ENCODE assay signal across 24 mouse cellular contexts in the genomic region with DNA sequence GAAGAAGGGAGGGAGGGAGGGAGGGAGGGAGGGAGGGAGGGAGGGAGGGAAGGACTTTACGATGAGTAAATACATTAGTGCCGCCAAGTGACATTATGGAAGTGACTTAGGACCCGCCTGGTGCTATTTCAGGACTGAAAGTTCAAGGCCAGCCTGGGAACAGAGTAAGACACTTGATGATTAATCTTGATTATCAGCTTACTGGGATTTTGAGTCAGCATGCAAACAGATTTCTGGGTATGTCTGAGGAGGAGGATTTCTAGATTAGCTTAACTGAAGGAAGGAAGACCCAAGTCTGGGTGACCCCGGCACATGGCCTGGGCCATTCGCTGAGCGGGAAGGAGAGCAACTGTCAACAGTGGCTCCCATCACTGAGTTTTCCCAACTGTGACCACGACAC. TPM values are rescaled to one million over a fixed set of nuclear protein-coding genes. Genes with fewer than 3 reads are reported as not detected.
DNase-seq lines count a peak whose midpoint lies in the region; ATAC-seq lines count a peak whose summit lies in the region.
"Had no signal": no experiment of that assay in that cellular context is flagged by ENCODE, and none has a peak within 500 bp of the region (broad histone marks: within the 10 kb centered on the region; RNA-seq: fewer than 3 reads in every experiment).

No protein-coding gene starts in this region.

- DNase-seq in adrenal gland, adult 8-10 months = peak; percentile 59
- DNase-seq in adrenal gland, postnatal 25 days = no peak
- DNase-seq in adrenal gland, postnatal 10 days = peak; percentile 52
- DNase-seq in adrenal gland, postnatal 36 days = peak; percentile 69 to 70
- no peak for DNase-seq in frontal cortex, postnatal 14 days (ENCODE audit: low spot score in 2 of 2)
- DNase-seq: cerebellum, adult 18-20 months; cerebellum, adult 9-10 months; cerebellum, postnatal 14 days; forebrain, postnatal 0 days; gastrocnemius, postnatal 25 days; heart, adult 18-20 months; heart, postnatal 10 days; heart, postnatal 36 days; kidney, adult 11 months had no signal

- 88% methylated on average over 7 of the region's 7 CpGs for WGBS in forebrain, embryonic 16.5 days

- no peak overlapping the region for H3K9ac ChIP-seq in forebrain, embryonic 16.5 days (replicated peaks; ENCODE audit: low read depth, low read length)
- H3K9ac ChIP-seq: forebrain, embryonic 13.5 days; forebrain, postnatal 0 days; heart, embryonic 12.5 days; heart, embryonic 15.5 days; hindbrain, embryonic 13.5 days; intestine, embryonic 15.5 days had no signal

- no peaks in the 10 kb centered on the region for H3K9me3 ChIP-seq in forebrain, embryonic 16.5 days (ENCODE audit: control insufficient read depth, low read length)
- H3K9me3 ChIP-seq: forebrain, embryonic 10.5 days; forebrain, embryonic 13.5 days; heart, embryonic 12.5 days; heart, embryonic 15.5 days; hindbrain, embryonic 10.5 days; hindbrain, embryonic 13.5 days; intestine, embryonic 15.5 days had no signal

- no peaks in the 10 kb centered on the region for H3K27me3 ChIP-seq in forebrain, embryonic 16.5 days (replicated peaks; ENCODE audit: control insufficient read depth, insufficient read depth, low read length)
- H3K27me3 ChIP-seq: forebrain, embryonic 13.5 days; heart, embryonic 12.5 days; heart, embryonic 15.5 days; intestine, embryonic 15.5 days had no signal

- H3K27ac ChIP-seq in forebrain, embryonic 16.5 days (ENCODE audit: low read length) = no peak overlapping the region
- H3K27ac ChIP-seq: forebrain, embryonic 10.5 days; forebrain, embryonic 13.5 days; heart, embryonic 15.5 days; hindbrain, embryonic 10.5 days; hindbrain, embryonic 13.5 days; intestine, embryonic 15.5 days had no signal

- no peak overlapping the region for H3K4me2 ChIP-seq in forebrain, embryonic 16.5 days (ENCODE audit: low read length)
- H3K4me2 ChIP-seq: forebrain, embryonic 13.5 days; heart, embryonic 12.5 days; heart, embryonic 15.5 days; hindbrain, embryonic 13.5 days; intestine, embryonic 15.5 days had no signal

- H3K4me3 ChIP-seq in forebrain, embryonic 16.5 days (replicated peaks; ENCODE audit: low read length) = no peak overlapping the region
- H3K4me3 ChIP-seq: forebrain, embryonic 10.5 days; forebrain, embryonic 13.5 days; heart, embryonic 12.5 days; heart, embryonic 15.5 days; hindbrain, embryonic 10.5 days; hindbrain, embryonic 13.5 days; intestine, embryonic 15.5 days had no signal

- no peak for ATAC-seq in forebrain, embryonic 16.5 days
- ATAC-seq: activated CD4-positive, CD25-positive, alpha-beta regulatory T cell, adult 4 months; forebrain, embryonic 13.5 days; forebrain, postnatal 0 days; hindbrain, embryonic 16.5 days; intestine, embryonic 15.5 days had no signal

- H3K36me3 ChIP-seq in forebrain, embryonic 16.5 days (ENCODE audit: control insufficient read depth, insufficient read depth) = no peaks in the 10 kb centered on the region
- H3K36me3 ChIP-seq: intestine, embryonic 15.5 days had no signal

- H3K4me1 ChIP-seq in forebrain, embryonic 16.5 days (replicated peaks; ENCODE audit: control insufficient read depth, insufficient read depth, low read length) = no peaks in the 10 kb centered on the region
- H3K4me1 ChIP-seq: forebrain, embryonic 10.5 days; forebrain, embryonic 13.5 days; hindbrain, embryonic 10.5 days; hindbrain, embryonic 13.5 days; intestine, embryonic 15.5 days had no signal

RNA-seq across cellular contexts. Expression of gene Slc35e4, which starts 6.0 kb away (rescaled TPM):
- total RNA-seq in adrenal gland, adult 8-10 months (2022) = 10 to 100 TPM in 2 of 4 experiments, 1 to 10 TPM in 2; 5.9 to 15.5 (median 10.2) TPM
- total RNA-seq in adrenal gland, postnatal 25 days (2021) = 6.6 and 6.9 TPM in 2 replicates
- 1 to 10 TPM; 3.7 to 4.6 TPM for total RNA-seq in adrenal gland, postnatal 10 days (2021)
- total RNA-seq in adrenal gland, postnatal 36 days (2021) = 1 to 10 TPM; 5.5 to 7.2 TPM
- polyA plus RNA-seq in forebrain, embryonic 16.5 days (2015; fragmentation: Nextera tagmentation; extraction: Ambion mirVana) = 11.7 and 14.6 TPM in 2 replicates

RNA-seq across cellular contexts. Expression of gene Tcn2, which starts 11.5 kb away (rescaled TPM):
- total RNA-seq in adrenal gland, adult 8-10 months (2022) = 100 to 1,000 TPM; 129 to 145 (median 137) TPM
- 125 and 128 TPM in 2 replicates for total RNA-seq in adrenal gland, postnatal 25 days (2021)
- 100 to 1,000 TPM in 1 of 2 experiments, 10 to 100 TPM in 1; 91.7 to 108 TPM for total RNA-seq in adrenal gland, postnatal 10 days (2021)
- 100 to 1,000 TPM; 131 to 132 TPM for total RNA-seq in adrenal gland, postnatal 36 days (2021)
- polyA plus RNA-seq in forebrain, embryonic 16.5 days (2015; fragmentation: Nextera tagmentation; extraction: Ambion mirVana) = 14.8 and 17.3 TPM in 2 replicates

RNA-seq across cellular contexts. Expression of gene Dusp18, which starts 25.4 kb away (rescaled TPM):
- 1 to 10 TPM; 4.7 to 9.3 (median 6.6) TPM for total RNA-seq in adrenal gland, adult 8-10 months (2022)
- total RNA-seq in adrenal gland, postnatal 25 days (2021) = 3.9 and 4.1 TPM in 2 replicates
- 1 to 10 TPM; 4.6 to 5.2 TPM for total RNA-seq in adrenal gland, postnatal 10 days (2021)
- 1 to 10 TPM; 4.0 to 6.0 TPM for total RNA-seq in adrenal gland, postnatal 36 days (2021)
- polyA plus RNA-seq in forebrain, embryonic 16.5 days (2015; fragmentation: Nextera tagmentation; extraction: Ambion mirVana) = 42.4 and 46.0 TPM in 2 replicates

RNA-seq across cellular contexts. Expression of gene 4921536K21Rik, which starts 25.6 kb away (rescaled TPM):
- total RNA-seq in adrenal gland, adult 8-10 months (2022) = under 1 TPM; 0.56 to 0.81 (median 0.70) TPM
- total RNA-seq in adrenal gland, postnatal 25 days (2021) = 0.33 and 0.82 TPM in 2 replicates
- under 1 TPM; 0.55 to 0.63 TPM for total RNA-seq in adrenal gland, postnatal 10 days (2021)
- total RNA-seq in adrenal gland, postnatal 36 days (2021) = under 1 TPM; 0.60 to 0.63 TPM
- polyA plus RNA-seq in forebrain, embryonic 16.5 days (2015; fragmentation: Nextera tagmentation; extraction: Ambion mirVana) = 0.54 and 0.63 TPM in 2 replicates
- polyA plus RNA-seq: activated CD4-positive, CD25-positive, alpha-beta regulatory T cell, adult 4 months had no signal

RNA-seq across cellular contexts. Expression of gene Pes1, which starts 43.3 kb away (rescaled TPM):
- 10 to 100 TPM; 53.4 to 60.5 (median 55.8) TPM for total RNA-seq in adrenal gland, adult 8-10 months (2022)
- total RNA-seq in adrenal gland, postnatal 25 days (2021) = 58.3 and 73.6 TPM in 2 replicates
- total RNA-seq in adrenal gland, postnatal 10 days (2021) = 10 to 100 TPM; 54.7 to 63.4 TPM
- total RNA-seq in adrenal gland, postnatal 36 days (2021) = 10 to 100 TPM; 62.0 to 64.2 TPM
- 73.4 and 75.5 TPM in 2 replicates for polyA plus RNA-seq in forebrain, embryonic 16.5 days (2015; fragmentation: Nextera tagmentation; extraction: Ambion mirVana)

Comparison
In these comparisons a context has a peak if more than half of its experiments do, and no peak if none do; other contexts are left out.
1. DNase-seq: peak in adrenal gland, adult 8-10 months (single experiment), adrenal gland, postnatal 10 days (single experiment) and adrenal gland, postnatal 36 days (2 of 2); none in adrenal gland, postnatal 25 days (single experiment) and frontal cortex, postnatal 14 days (0 of 2).